Mouse (Mus musculus): ENCODE data around the gene Myo6. TPM values are rescaled to one million over a fixed set of nuclear protein-coding genes. Genes with fewer than 3 reads are reported as not detected.

The Myo6 gene
- polyA plus RNA-seq, 1 experiment = 19.7 TPM

- TF ChIP-seq GATA1 (IDR thresholded peaks at IDR 0.05; ENCODE audit: low read length) = no peak
Observed at GRCm38 (mm10) chr9:80172396-80173222, 7.8 kb downstream of the Myo6 start.

DNA sequence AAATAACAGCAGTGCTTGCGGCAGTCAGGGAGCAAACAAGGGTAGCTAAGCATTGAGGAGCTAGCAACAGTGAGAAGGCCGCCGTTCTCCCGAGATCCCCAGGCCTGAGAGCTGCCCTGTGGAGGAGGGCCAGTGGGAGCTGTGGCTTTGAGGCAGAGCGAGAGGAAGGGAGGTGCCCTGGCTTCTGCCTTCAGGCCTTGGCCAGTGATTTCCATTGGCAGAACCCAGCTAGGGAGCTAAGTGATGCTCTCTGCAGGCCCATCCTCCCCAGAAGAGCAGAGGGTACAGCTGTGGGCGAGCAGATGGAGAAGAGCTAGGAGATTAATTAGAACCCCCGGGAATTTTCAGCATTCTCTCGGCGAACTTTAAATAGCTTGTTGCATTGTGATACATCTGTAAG, 8.8 kb downstream of the Myo6 start:
- no peak for TF ChIP-seq GATA1 (IDR thresholded peaks at IDR 0.05; ENCODE audit: low read length)

DNA sequence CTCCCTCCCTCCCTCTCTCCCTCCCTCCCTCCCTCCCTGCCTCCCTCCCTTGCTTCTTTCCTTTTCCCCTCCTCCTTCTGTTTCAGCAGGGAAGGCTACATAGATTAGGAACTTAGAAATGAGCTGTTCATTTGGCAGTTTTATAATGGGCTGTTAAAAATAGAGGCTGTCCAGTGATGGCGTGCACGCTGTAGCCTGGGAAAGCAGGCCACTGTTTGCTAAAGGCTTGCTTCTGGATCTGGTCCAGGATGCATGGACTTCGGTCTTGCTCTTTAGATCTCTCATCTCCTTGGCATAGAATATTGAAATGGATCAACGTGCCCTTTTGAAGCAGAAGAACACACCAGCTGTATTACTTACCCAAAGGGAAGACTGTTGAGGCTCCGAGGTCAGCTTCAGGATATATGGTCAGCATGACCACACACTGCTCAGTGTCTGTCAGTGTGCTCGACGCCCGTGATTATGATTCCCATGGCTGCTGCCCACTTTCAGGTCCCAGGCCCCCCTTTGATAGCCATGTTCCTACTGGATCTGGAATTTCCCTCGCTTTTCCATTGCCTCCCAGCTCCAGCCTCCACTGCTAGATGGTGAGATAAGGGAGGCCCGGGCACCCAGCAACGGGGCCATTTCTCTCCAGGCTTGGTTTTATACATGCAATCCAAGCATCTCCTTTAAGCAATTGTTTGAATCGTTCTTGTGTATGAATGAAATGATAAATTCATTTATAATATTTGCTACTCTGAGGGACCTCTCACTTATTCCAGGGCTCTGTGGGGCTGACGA, 12.1 kb downstream of the Myo6 start:
- TF ChIP-seq GATA1 (IDR thresholded peaks at IDR 0.05; ENCODE audit: low read length) = no peak

DNA sequence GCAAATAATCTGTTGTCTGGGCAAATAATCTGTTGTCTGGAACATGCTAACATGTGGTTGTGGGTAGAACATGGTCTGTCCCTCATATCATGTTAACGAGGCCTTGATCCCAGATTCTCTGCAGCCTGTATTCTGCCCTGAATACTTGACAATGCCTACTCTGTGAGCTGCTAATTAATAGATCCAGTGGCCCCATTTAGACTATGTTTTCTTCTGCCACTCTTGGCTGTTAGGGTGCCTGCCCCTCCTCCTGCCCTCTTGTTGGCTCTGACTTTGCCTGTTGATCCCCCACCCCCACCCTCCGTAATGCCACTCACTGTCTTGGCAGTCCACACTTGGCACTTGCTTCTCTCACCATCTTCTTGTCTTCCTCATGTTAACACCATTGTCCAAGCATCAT, 13.8 kb downstream of the Myo6 start:
- TF ChIP-seq GATA1 (IDR thresholded peaks at IDR 0.05; ENCODE audit: low read length) = no peak

DNA sequence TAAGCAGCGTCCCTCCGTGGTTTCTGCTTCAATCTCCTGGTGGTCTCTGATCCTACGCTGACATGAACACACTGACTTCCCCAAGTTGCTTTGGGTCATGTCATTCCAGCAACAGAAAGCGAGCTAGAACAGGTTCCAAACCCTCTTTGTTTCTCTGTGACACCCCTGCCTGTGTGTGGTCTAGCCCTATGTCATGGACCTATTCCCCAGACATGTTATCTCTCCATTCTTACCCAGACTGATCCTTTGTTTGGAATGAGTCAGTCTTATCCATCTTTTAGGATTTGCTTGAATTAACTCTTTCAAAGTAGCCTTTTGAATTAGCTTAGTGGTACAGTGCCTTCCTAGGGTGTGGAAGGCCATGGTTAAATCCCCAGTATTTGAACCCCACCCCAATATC, 14.9 kb downstream of the Myo6 start:
- TF ChIP-seq GATA1 (IDR thresholded peaks at IDR 0.05; ENCODE audit: low read length) = no peak

- no peak for TF ChIP-seq GATA1 (IDR thresholded peaks at IDR 0.05; ENCODE audit: low read length)
Observed at GRCm38 (mm10) chr9:80180771-80181170, 15.9 kb downstream of the Myo6 start.

GRCm38 (mm10) chr9:80181692-80182091, 16.9 kb downstream of the Myo6 start:
- TF ChIP-seq GATA1 (IDR thresholded peaks at IDR 0.05; ENCODE audit: low read length) = no peak

GRCm38 (mm10) chr9:80184138-80184537, 19.3 kb downstream of the Myo6 start:
- no peak for TF ChIP-seq GATA1 (IDR thresholded peaks at IDR 0.05; ENCODE audit: low read length)

GRCm38 (mm10) chr9:80185737-80186136, 20.9 kb downstream of the Myo6 start:
- no peak for TF ChIP-seq GATA1 (IDR thresholded peaks at IDR 0.05; ENCODE audit: low read length)

DNA sequence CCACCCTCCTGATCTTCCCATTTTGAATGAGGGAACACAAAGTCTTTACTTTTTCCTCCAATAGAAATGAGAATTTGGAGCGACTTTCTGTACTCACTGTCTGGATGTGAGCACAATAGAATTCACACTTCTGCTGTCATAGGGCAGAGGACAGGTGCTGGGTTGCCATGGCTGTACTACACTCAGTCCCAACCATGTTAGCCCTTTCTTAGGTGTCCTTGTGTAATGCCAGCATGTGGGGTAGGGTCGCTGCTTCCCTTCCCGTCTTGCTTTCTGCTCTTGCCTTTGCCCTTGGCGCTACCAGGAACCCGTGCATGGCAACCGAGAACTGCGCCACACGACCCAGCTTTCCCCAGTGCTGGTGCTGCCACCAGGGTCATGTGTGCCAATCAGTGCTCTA, 21.9 kb downstream of the Myo6 start:
- no peak for TF ChIP-seq GATA1 (IDR thresholded peaks at IDR 0.05; ENCODE audit: low read length)

GRCm38 (mm10) chr9:80188324-80188893, 23.6 kb downstream of the Myo6 start:
- no peak for TF ChIP-seq GATA1 (IDR thresholded peaks at IDR 0.05; ENCODE audit: low read length)

GRCm38 (mm10) chr9:80191240-80191639, 26.4 kb downstream of the Myo6 start:
- TF ChIP-seq GATA1 (IDR thresholded peaks at IDR 0.05; ENCODE audit: low read length) = no peak

DNA sequence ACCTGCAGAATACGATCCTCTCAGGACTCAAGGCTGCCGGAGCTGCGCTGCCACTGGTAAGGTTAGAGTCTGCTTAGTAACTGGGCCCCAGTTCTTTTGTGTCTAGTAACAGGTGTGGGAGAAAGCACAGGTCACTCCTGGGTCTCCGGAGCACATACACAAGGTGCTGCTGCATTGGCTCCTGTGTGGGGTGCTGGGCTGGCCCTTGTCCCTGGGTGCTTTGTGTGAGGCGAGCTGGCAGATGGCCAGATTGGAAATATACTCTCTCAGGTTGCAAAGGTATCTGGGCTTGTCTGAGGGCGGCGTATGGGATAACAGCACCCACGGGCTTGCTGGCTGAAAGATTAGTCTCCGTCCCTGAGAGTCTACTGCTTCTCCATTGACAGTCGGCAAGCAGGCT, 27.5 kb downstream of the Myo6 start:
- no peak for TF ChIP-seq GATA1 (IDR thresholded peaks at IDR 0.05; ENCODE audit: low read length)

DNA sequence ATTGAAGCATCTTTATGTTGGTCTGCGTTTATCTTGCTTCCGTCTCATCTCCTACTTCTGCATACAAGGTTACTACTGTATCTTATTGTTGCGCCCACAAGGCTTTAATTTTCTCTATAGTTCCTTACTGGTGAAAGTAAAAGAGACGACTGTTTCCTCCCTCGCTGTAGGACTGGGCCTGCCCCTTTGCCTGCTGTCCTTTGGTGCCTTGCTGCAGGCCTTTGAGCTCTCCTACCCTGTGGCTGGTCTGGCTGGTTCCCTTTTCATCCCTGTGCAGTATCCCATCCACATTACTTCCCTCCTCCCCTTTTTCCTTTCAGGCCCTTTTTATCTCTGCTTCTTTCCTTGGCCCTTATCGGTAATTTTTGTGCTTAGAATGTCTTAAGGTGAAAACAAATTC, 29.6 kb downstream of the Myo6 start:
- no peak for TF ChIP-seq GATA1 (IDR thresholded peaks at IDR 0.05; ENCODE audit: low read length)

DNA sequence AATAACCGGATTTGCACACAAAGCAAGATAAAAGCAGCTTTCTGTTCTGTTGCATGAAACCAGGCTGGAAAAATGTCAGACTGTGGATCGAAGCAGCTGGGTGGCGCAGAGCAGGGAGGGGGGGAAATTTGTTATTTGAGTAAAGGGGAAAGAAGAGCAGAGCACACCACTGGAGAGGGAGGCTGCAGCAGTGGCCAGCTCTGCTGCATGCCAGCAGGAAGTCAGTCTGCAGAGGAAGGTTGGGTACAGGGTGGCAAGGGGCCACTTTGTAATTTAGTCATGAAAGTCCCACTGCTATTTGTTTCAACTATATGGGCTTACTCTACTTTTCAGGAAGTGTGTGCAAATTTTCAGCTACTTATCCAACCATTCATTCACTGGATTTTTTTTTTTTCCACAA, 31.3 kb downstream of the Myo6 start:
- no peak for TF ChIP-seq GATA1 (IDR thresholded peaks at IDR 0.05; ENCODE audit: low read length)

GRCm38 (mm10) chr9:80197233-80197632, 32.4 kb downstream of the Myo6 start:
- no peak for TF ChIP-seq GATA1 (IDR thresholded peaks at IDR 0.05; ENCODE audit: low read length)

Data from G1E-ER4 (cell line).